Mouse (Mus musculus): Measurements from ENCODE around the gene AC140267.1. TPM values are rescaled to one million over a fixed set of nuclear protein-coding genes. Genes with fewer than 3 reads are reported as not detected.

The AC140267.1 gene
- total RNA-seq, 2 experiments from 2014 or later = 20.4 to 24.6 TPM

- TF ChIP-seq CTCF (conservative IDR thresholded peaks at IDR 0.05) = no peak
- H3K27ac ChIP-seq = no peak overlapping the region
- H3K4me3 ChIP-seq = no peak overlapping the region
- DNase-seq (ENCODE audit: low spot score in 2 of 2) = no peak
Measured at GRCm38 (mm10) chr15:80259406-80260045, 23.9 kb downstream of the AC140267.1 start.

- no peak overlapping the region for H3K4me3 ChIP-seq
- H3K27ac ChIP-seq = no peak overlapping the region
- peak; percentile 95 for TF ChIP-seq CTCF (conservative IDR thresholded peaks at IDR 0.05)
- peak; percentile 81 to 93 for DNase-seq (ENCODE audit: low spot score in 2 of 2)
Measured at GRCm38 (mm10) chr15:80260677-80261076, 25.0 kb downstream of the AC140267.1 start.

- TF ChIP-seq CTCF (conservative IDR thresholded peaks at IDR 0.05) = no peak; the same call in none of the 2 replicates
- no peak for DNase-seq (ENCODE audit: low spot score in 2 of 2)
- H3K27ac ChIP-seq = no peak overlapping the region
- no peak overlapping the region for H3K4me3 ChIP-seq
Measured at GRCm38 (mm10) chr15:80261100-80261499, 25.5 kb downstream of the AC140267.1 start.

- DNase-seq (ENCODE audit: low spot score in 2 of 2) = peak; percentile 87 to 90
- Histone ChIP-seq H3K4me3 (peak within 1 kb of the TSS; percentile 92), H3K27ac (peak within 1 kb of the TSS; percentile 88)
- TF ChIP-seq CTCF (conservative IDR thresholded peaks at IDR 0.05) = no peak
Measured at GRCm38 (mm10) chr15:80263610-80264575, 28.3 kb downstream of the AC140267.1 start, which contains the start of gene Rps19bp1. Gene Rps19bp1 (minus strand): TSS chr15:80264315.

- TF ChIP-seq CTCF (conservative IDR thresholded peaks at IDR 0.05) = peak; percentile 92
- Histone ChIP-seq H3K4me3 (no peak overlapping the region), H3K27ac (no peak overlapping the region)
- DNase-seq (ENCODE audit: low spot score in 2 of 2) = peak; percentile 81 to 82
Measured at GRCm38 (mm10) chr15:80266281-80266680, 30.6 kb downstream of the AC140267.1 start.

GRCm38 (mm10) chr15:80271858-80272396, 36.3 kb downstream of the AC140267.1 start:
- no peak for TF ChIP-seq CTCF (conservative IDR thresholded peaks at IDR 0.05)
- H3K27ac ChIP-seq = no peak overlapping the region
- no peak for DNase-seq (ENCODE audit: low spot score in 2 of 2)
- no peak overlapping the region for H3K4me3 ChIP-seq

- TF ChIP-seq CTCF (conservative IDR thresholded peaks at IDR 0.05) = peak; percentile 51
- no peak overlapping the region for H3K4me3 ChIP-seq
- no peak for DNase-seq (ENCODE audit: low spot score in 2 of 2)
- no peak overlapping the region for H3K27ac ChIP-seq
Measured at GRCm38 (mm10) chr15:80277107-80277506, 41.5 kb downstream of the AC140267.1 start.

DNA sequence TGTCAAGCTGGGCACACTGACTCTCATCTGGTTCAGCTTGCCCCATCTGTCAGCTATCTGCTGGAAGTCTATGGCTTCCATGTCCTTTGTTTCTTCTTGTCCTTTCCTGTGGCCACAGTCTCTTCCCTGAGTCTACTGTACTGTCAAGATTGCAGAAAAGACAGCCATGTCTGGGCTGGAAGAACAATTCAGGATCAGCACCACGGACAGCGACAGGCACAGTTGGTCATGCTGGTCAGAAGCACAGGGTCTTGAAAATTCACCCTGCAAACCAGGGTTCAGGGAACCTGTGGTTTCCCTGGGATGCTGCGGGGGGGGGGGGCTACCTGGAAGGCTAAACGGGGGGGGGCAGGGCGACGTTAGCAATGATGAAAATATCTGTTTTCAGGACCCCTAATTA, 42.0 kb downstream of the AC140267.1 start:
- Histone ChIP-seq H3K4me3 (no peak overlapping the region), H3K27ac (no peak overlapping the region)
- no peak for DNase-seq (ENCODE audit: low spot score in 2 of 2)
- TF ChIP-seq CTCF (conservative IDR thresholded peaks at IDR 0.05) = no peak

GRCm38 (mm10) chr15:80278121-80278759, 42.6 kb downstream of the AC140267.1 start:
- DNase-seq (ENCODE audit: low spot score in 2 of 2) = peak; percentile 56 to 68
- Histone ChIP-seq H3K27ac (peak overlapping the region; percentile 57), H3K4me3 (no peak overlapping the region)
- TF ChIP-seq CTCF (conservative IDR thresholded peaks at IDR 0.05) = no peak

DNA sequence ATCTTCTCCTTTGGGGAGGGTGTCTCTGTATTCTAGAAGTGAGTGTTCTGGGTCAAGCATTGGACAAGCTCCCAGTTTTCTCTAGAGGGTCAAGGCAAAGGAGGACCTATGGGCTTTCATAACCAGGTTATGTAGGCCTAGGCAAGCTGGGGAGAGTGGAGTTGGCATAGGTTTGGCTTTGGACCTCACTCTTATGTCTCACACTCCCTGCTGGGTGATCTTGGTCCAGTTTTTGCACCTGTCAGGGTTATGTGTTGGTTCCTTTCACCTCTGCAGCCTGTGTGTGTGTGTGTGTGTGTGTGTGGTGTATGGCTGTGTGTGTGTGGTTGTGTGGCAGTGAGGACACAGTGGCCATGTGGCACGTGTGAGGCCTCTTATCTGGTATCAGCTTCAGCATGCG, 43.4 kb downstream of the AC140267.1 start:
- Histone ChIP-seq H3K27ac (no peak overlapping the region), H3K4me3 (no peak overlapping the region)
- no peak for TF ChIP-seq CTCF (conservative IDR thresholded peaks at IDR 0.05)
- no peak for DNase-seq (ENCODE audit: low spot score in 2 of 2)

GRCm38 (mm10) chr15:80280646-80281045, 45.0 kb downstream of the AC140267.1 start:
- no peak overlapping the region for H3K4me3 ChIP-seq
- peak; percentile 81 for TF ChIP-seq CTCF (conservative IDR thresholded peaks at IDR 0.05)
- H3K27ac ChIP-seq = no peak overlapping the region
- DNase-seq (ENCODE audit: low spot score in 2 of 2) = peak in 1 of 2 experiments; percentile 47

Other genes starting within 250 kb of the AC140267.1 start
- 10 to 100 TPM; 27.4 to 29.3 TPM for gene Pdgfb, start 220.9 kb upstream of the AC140267.1 start, total RNA-seq (2021)
- 100 to 1,000 TPM; 356 to 380 TPM for gene Syngr1, start 144.5 kb upstream of the AC140267.1 start, total RNA-seq (2021)
- gene Rpl3, start 144.0 kb upstream of the AC140267.1 start, total RNA-seq (2021) = 100 to 1,000 TPM; 558 to 583 TPM
- gene Tab1, start 102.7 kb upstream of the AC140267.1 start, total RNA-seq (2021) = 10 to 100 TPM; 28.2 to 30.2 TPM
- 100 to 1,000 TPM; 109 to 115 TPM for gene Mgat3, start 62.1 kb upstream of the AC140267.1 start, total RNA-seq (2021)
- gene Mief1, start 1.8 kb upstream of the AC140267.1 start, total RNA-seq (2021) = 10 to 100 TPM; 31.0 to 32.2 TPM
- gene Atf4, start 19.3 kb downstream of the AC140267.1 start, total RNA-seq (2021) = 10 to 100 TPM; 85.7 to 94.3 TPM
- 10 to 100 TPM; 32.5 to 37.0 TPM for gene Rps19bp1, start 28.5 kb downstream of the AC140267.1 start, total RNA-seq (2021)
- gene Cacna1i, start 51.4 kb downstream of the AC140267.1 start, total RNA-seq (2021) = 10 to 100 TPM; 36.1 to 41.4 TPM

Measured in layer of hippocampus, adult 2 months (tissue).